ENCODE assay signal across 13 mouse cellular contexts in the genomic region with DNA sequence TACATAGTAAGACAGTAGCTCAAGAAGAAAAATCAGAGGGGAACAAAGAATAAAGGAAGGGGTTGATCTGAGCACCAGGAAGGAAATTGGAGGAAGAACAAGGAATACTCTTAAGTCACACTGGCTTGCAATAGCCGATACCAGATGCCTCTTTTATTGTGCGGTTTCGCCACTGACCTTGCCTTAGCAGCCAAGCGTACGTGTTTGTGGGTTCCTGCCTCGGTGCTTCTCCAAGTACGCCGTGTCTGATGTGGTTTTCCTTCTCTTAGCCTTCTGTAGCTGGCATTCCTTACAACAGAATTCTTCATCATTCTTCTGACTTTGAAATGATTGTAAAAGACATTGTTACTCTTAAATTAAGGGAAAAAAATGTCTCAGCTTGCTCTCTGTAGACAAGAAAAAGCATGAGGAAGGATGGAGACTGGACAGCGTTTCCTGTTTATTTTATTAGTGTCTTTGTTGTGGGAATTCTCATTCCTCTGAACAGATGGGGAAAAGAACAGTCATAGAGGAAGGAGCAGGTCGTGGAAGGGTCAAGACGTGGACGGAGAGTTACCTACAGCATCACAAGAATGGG. TPM values are rescaled to one million over a fixed set of nuclear protein-coding genes. Genes with fewer than 3 reads are reported as not detected.
A peak's percentile ranks its signal among the peaks of the same experiment; 100 is the strongest.
DNase-seq lines count a peak whose midpoint lies in the region; ATAC-seq lines count a peak whose summit lies in the region.
"Had no signal": no experiment of that assay in that cellular context is flagged by ENCODE, and none has a peak within 500 bp of the region (broad histone marks: within the 10 kb centered on the region; RNA-seq: fewer than 3 reads in every experiment).

No protein-coding gene starts in this region.

- H3K4me3 ChIP-seq in embryonic facial prominence, embryonic 12.5 days, result no peak overlapping the region
- H3K4me3 ChIP-seq in embryonic facial prominence, embryonic 10.5 days, result no peak overlapping the region
- H3K4me3 ChIP-seq in hindbrain, embryonic 13.5 days, result no peak overlapping the region
- H3K4me3 ChIP-seq in hindbrain, embryonic 11.5 days (ENCODE audit: low read depth, low read length), result no peak overlapping the region
- H3K4me3 ChIP-seq in embryonic facial prominence, embryonic 15.5 days (replicated peaks), result no peak overlapping the region
- no peak overlapping the region for H3K4me3 ChIP-seq in limb, embryonic 13.5 days

- ATAC-seq in embryonic facial prominence, embryonic 12.5 days (ENCODE audit: insufficient number of reproducible peaks, insufficient read depth, low FRiP score, low TSS enrichment), result no peak
- no peak for ATAC-seq in hindbrain, embryonic 13.5 days (ENCODE audit: low FRiP score)
- no peak for ATAC-seq in hindbrain, embryonic 11.5 days (ENCODE audit: low FRiP score)
- 0 out of 2 replicates have a peak, but pooled peaks have one; percentile 48 for ATAC-seq in embryonic facial prominence, embryonic 15.5 days (ENCODE audit: insufficient number of reproducible peaks, low FRiP score, low TSS enrichment, low read depth)
- ATAC-seq in limb, embryonic 13.5 days (ENCODE audit: low FRiP score, low read depth), result no peak
- ATAC-seq: hindbrain, embryonic 16.5 days had no signal

- 64% methylated on average over 12 of the region's 12 CpGs for WGBS in embryonic facial prominence, embryonic 12.5 days
- 84% methylated on average over 12 of the region's 12 CpGs for whole genome bisulfite sequencing in embryonic facial prominence, embryonic 10.5 days
- whole genome bisulfite sequencing in hindbrain, embryonic 13.5 days, result 84% methylated on average over 12 of the region's 12 CpGs
- 94% methylated on average over 12 of the region's 12 CpGs for WGBS in hindbrain, embryonic 11.5 days
- 46% methylated on average over 12 of the region's 12 CpGs for WGBS in embryonic facial prominence, embryonic 15.5 days
- 59% methylated on average over 12 of the region's 12 CpGs for WGBS in limb, embryonic 13.5 days

- H3K36me3 ChIP-seq in embryonic facial prominence, embryonic 12.5 days, result peaks cover 62% of the 10 kb centered on the region
- peaks cover 98% of the 10 kb centered on the region for H3K36me3 ChIP-seq in embryonic facial prominence, embryonic 10.5 days (replicated peaks)
- H3K36me3 ChIP-seq in hindbrain, embryonic 13.5 days, result peaks cover 90% of the 10 kb centered on the region
- H3K36me3 ChIP-seq in hindbrain, embryonic 11.5 days (ENCODE audit: control insufficient read depth, insufficient read depth, low read length), result peaks cover 33% of the 10 kb centered on the region
- peaks cover 70% of the 10 kb centered on the region for H3K36me3 ChIP-seq in embryonic facial prominence, embryonic 15.5 days
- peaks cover 76% of the 10 kb centered on the region for H3K36me3 ChIP-seq in limb, embryonic 13.5 days

- H3K4me1 ChIP-seq in embryonic facial prominence, embryonic 12.5 days, result no peaks in the 10 kb centered on the region
- no peaks in the 10 kb centered on the region for H3K4me1 ChIP-seq in embryonic facial prominence, embryonic 10.5 days
- no peaks in the 10 kb centered on the region for H3K4me1 ChIP-seq in hindbrain, embryonic 13.5 days (replicated peaks)
- H3K4me1 ChIP-seq in hindbrain, embryonic 11.5 days (replicated peaks; ENCODE audit: control insufficient read depth, insufficient read depth, low read length), result no peaks in the 10 kb centered on the region
- H3K4me1 ChIP-seq in embryonic facial prominence, embryonic 15.5 days, result no peaks in the 10 kb centered on the region
- H3K4me1 ChIP-seq in limb, embryonic 13.5 days, result no peaks in the 10 kb centered on the region; the same call in 1 of the 2 replicates

- H3K27ac ChIP-seq in embryonic facial prominence, embryonic 12.5 days, result 0 out of 2 replicates have a peak overlapping the region, but pooled peaks have one; percentile 23
- H3K27ac ChIP-seq in embryonic facial prominence, embryonic 10.5 days (replicated peaks), result no peak overlapping the region
- peak overlapping the region; percentile 26; the same call in 1 of the 2 replicates for H3K27ac ChIP-seq in hindbrain, embryonic 13.5 days
- H3K27ac ChIP-seq in hindbrain, embryonic 11.5 days (ENCODE audit: low read depth, low read length), result no peak overlapping the region
- H3K27ac ChIP-seq in embryonic facial prominence, embryonic 15.5 days (replicated peaks), result peak overlapping the region; percentile 58
- peak overlapping the region; percentile 23; the same call in 1 of the 2 replicates for H3K27ac ChIP-seq in limb, embryonic 13.5 days

- no peak for DNase-seq in embryonic facial prominence, embryonic 10.5 days (ENCODE audit: low spot score)
- no peak for DNase-seq in hindbrain, embryonic 11.5 days (ENCODE audit: low spot score)
- no peak for DNase-seq in right cerebral cortex, postnatal 4 days
- DNase-seq in right cerebral cortex, adult 2 months (ENCODE audit: low spot score in 2 of 2), result no peak
- DNase-seq: embryo, embryonic 11 days; left cerebral cortex, postnatal 4 days; midbrain, embryonic 14.5 days; thymus, adult 2 months had no signal

- no peaks in the 10 kb centered on the region for H3K9me3 ChIP-seq in embryonic facial prominence, embryonic 12.5 days
- H3K9me3 ChIP-seq in embryonic facial prominence, embryonic 10.5 days, result no peaks in the 10 kb centered on the region
- no peaks in the 10 kb centered on the region for H3K9me3 ChIP-seq in hindbrain, embryonic 13.5 days
- no peaks in the 10 kb centered on the region for H3K9me3 ChIP-seq in hindbrain, embryonic 11.5 days (ENCODE audit: control insufficient read depth, low read length)
- H3K9me3 ChIP-seq in embryonic facial prominence, embryonic 15.5 days (replicated peaks), result no peaks in the 10 kb centered on the region
- no peaks in the 10 kb centered on the region for H3K9me3 ChIP-seq in limb, embryonic 13.5 days

- no peak overlapping the region for H3K4me2 ChIP-seq in embryonic facial prominence, embryonic 12.5 days (replicated peaks)
- H3K4me2 ChIP-seq in hindbrain, embryonic 13.5 days, result no peak overlapping the region
- H3K4me2 ChIP-seq in hindbrain, embryonic 11.5 days (replicated peaks; ENCODE audit: low read depth, low read length), result no peak overlapping the region
- H3K4me2 ChIP-seq in embryonic facial prominence, embryonic 15.5 days (replicated peaks), result no peak overlapping the region
- H3K4me2 ChIP-seq in limb, embryonic 13.5 days (replicated peaks), result no peak overlapping the region

- no peak overlapping the region for H3K9ac ChIP-seq in embryonic facial prominence, embryonic 12.5 days
- H3K9ac ChIP-seq in hindbrain, embryonic 13.5 days, result no peak overlapping the region
- no peak overlapping the region for H3K9ac ChIP-seq in hindbrain, embryonic 11.5 days (ENCODE audit: low read depth, low read length)
- H3K9ac ChIP-seq in embryonic facial prominence, embryonic 15.5 days, result no peak overlapping the region
- no peak overlapping the region for H3K9ac ChIP-seq in limb, embryonic 13.5 days

- no peaks in the 10 kb centered on the region for H3K27me3 ChIP-seq in embryonic facial prominence, embryonic 12.5 days
- H3K27me3 ChIP-seq in embryonic facial prominence, embryonic 10.5 days (replicated peaks; ENCODE audit: low read depth, poor library complexity, severe bottlenecking), result no peaks in the 10 kb centered on the region
- no peaks in the 10 kb centered on the region for H3K27me3 ChIP-seq in hindbrain, embryonic 13.5 days
- H3K27me3 ChIP-seq in hindbrain, embryonic 11.5 days (ENCODE audit: control insufficient read depth, insufficient read depth, low read length), result no peaks in the 10 kb centered on the region
- H3K27me3 ChIP-seq in embryonic facial prominence, embryonic 15.5 days, result no peaks in the 10 kb centered on the region
- no peaks in the 10 kb centered on the region for H3K27me3 ChIP-seq in limb, embryonic 13.5 days

RNA-seq across cellular contexts. Expression of gene Cemip2, which starts 55.4 kb away (rescaled TPM):
- polyA plus RNA-seq in embryonic facial prominence, embryonic 12.5 days (2016; fragmentation: Nextera tagmentation; extraction: Ambion mirVana), result 51.7 and 55.0 TPM in 2 replicates
- 61.4 and 71.0 TPM in 2 replicates for polyA plus RNA-seq in embryonic facial prominence, embryonic 10.5 days (2016; fragmentation: Nextera tagmentation; extraction: Ambion mirVana)
- polyA plus RNA-seq in hindbrain, embryonic 13.5 days (2015; fragmentation: Nextera tagmentation; extraction: Ambion mirVana), result 49.1 and 54.1 TPM in 2 replicates
- polyA plus RNA-seq in hindbrain, embryonic 11.5 days (2014; fragmentation: Nextera tagmentation; extraction: Ambion mirVana), result 85.6 and 91.3 TPM in 2 replicates
- 30.8 and 33.0 TPM in 2 replicates for polyA plus RNA-seq in embryonic facial prominence, embryonic 15.5 days (2015; fragmentation: Nextera tagmentation; extraction: Ambion mirVana)
- 36.9 and 39.0 TPM in 2 replicates for polyA plus RNA-seq in limb, embryonic 13.5 days (2015; fragmentation: Nextera tagmentation; extraction: Ambion mirVana)

Comparison
In these comparisons a context has a peak if more than half of its experiments do, and no peak if none do; other contexts are left out.
1. H3K27ac ChIP-seq: peak in embryonic facial prominence, embryonic 12.5 days (single experiment), hindbrain, embryonic 13.5 days (single experiment), embryonic facial prominence, embryonic 15.5 days (single experiment) and limb, embryonic 13.5 days (single experiment); none in embryonic facial prominence, embryonic 10.5 days (single experiment) and hindbrain, embryonic 11.5 days (single experiment).